Mouse (Mus musculus): ENCODE results near the gene Slc9a2. TPM values are rescaled to one million over a fixed set of nuclear protein-coding genes. Genes with fewer than 3 reads are reported as not detected.

Gene Slc9a2
- polyA plus RNA-seq, 1 experiment from 2014 or later = 0.19 TPM

- Histone ChIP-seq H3K9ac (no peak overlapping the region), H3K9me3 (no peaks in the 10 kb centered on the region), H3K4me1 (no peaks in the 10 kb centered on the region), H3K27me3 (replicated peaks) (no peaks in the 10 kb centered on the region), H3K27ac (replicated peaks) (no peak overlapping the region), H3K4me2 (no peak overlapping the region), H3K4me3 (no peak overlapping the region), H3K36me3 (no peaks in the 10 kb centered on the region)
- no peak for ATAC-seq (ENCODE audit: extremely low read depth, insufficient number of reproducible peaks, low FRiP score, low TSS enrichment)
- 72% methylated on average over 18 of the region's 18 CpGs for WGBS
These were observed 87.2 kb downstream of the Slc9a2 start for GRCm38 (mm10) chr1:40767588-40767987.

- no peak overlapping the region for H3K27ac ChIP-seq (replicated peaks)
- ATAC-seq (ENCODE audit: extremely low read depth, insufficient number of reproducible peaks, low FRiP score, low TSS enrichment) = no peak
- peaks cover 3% of the 10 kb centered on the region for H3K36me3 ChIP-seq
- H3K4me3 ChIP-seq = no peak overlapping the region
- no peaks in the 10 kb centered on the region for H3K4me1 ChIP-seq
- 24% methylated on average over 6 of the region's 6 CpGs for WGBS
- no peak overlapping the region for H3K4me2 ChIP-seq
- no peaks in the 10 kb centered on the region for H3K9me3 ChIP-seq
- H3K27me3 ChIP-seq (replicated peaks) = no peaks in the 10 kb centered on the region
- no peak overlapping the region for H3K9ac ChIP-seq
These were observed 88.2 kb downstream of the Slc9a2 start for GRCm38 (mm10) chr1:40768606-40769005.

- 64% methylated on average over 4 of the region's 4 CpGs for WGBS
- Histone ChIP-seq H3K27me3 (replicated peaks) (no peaks in the 10 kb centered on the region), H3K4me3 (no peak overlapping the region), H3K36me3 (peaks cover 11% of the 10 kb centered on the region), H3K9me3 (no peaks in the 10 kb centered on the region), H3K27ac (replicated peaks) (no peak overlapping the region), H3K4me1 (no peaks in the 10 kb centered on the region), H3K4me2 (no peak overlapping the region), H3K9ac (no peak overlapping the region)
- ATAC-seq (ENCODE audit: extremely low read depth, insufficient number of reproducible peaks, low FRiP score, low TSS enrichment) = no peak
These were observed 89.0 kb downstream of the Slc9a2 start for GRCm38 (mm10) chr1:40769331-40769894.

GRCm38 (mm10) chr1:40771196-40771970 lies 91.0 kb downstream of the Slc9a2 start:
- 71% methylated on average over 7 of the region's 7 CpGs for WGBS
- Histone ChIP-seq H3K9ac (no peak overlapping the region), H3K27me3 (replicated peaks) (no peaks in the 10 kb centered on the region), H3K4me1 (no peaks in the 10 kb centered on the region), H3K4me2 (no peak overlapping the region), H3K27ac (replicated peaks) (no peak overlapping the region), H3K4me3 (no peak overlapping the region), H3K36me3 (peaks cover 12% of the 10 kb centered on the region), H3K9me3 (no peaks in the 10 kb centered on the region)
- ATAC-seq (ENCODE audit: extremely low read depth, insufficient number of reproducible peaks, low FRiP score, low TSS enrichment) = no peak

- WGBS = 80% methylated on average over 5 of the region's 5 CpGs
- no peak for ATAC-seq (ENCODE audit: extremely low read depth, insufficient number of reproducible peaks, low FRiP score, low TSS enrichment)
These were observed 92.9 kb downstream of the Slc9a2 start for GRCm38 (mm10) chr1:40773234-40773633.

GRCm38 (mm10) chr1:40774040-40774439 lies 93.7 kb downstream of the Slc9a2 start:
- 82% methylated on average over 10 of the region's 10 CpGs for WGBS
- H3K4me2 ChIP-seq = no peak overlapping the region
- H3K36me3 ChIP-seq = peaks cover 25% of the 10 kb centered on the region
- H3K9ac ChIP-seq = no peak overlapping the region
- no peak overlapping the region for H3K27ac ChIP-seq (replicated peaks)
- H3K4me3 ChIP-seq = no peak overlapping the region
- ATAC-seq (ENCODE audit: extremely low read depth, insufficient number of reproducible peaks, low FRiP score, low TSS enrichment) = no peak
- H3K27me3 ChIP-seq (replicated peaks) = no peaks in the 10 kb centered on the region
- H3K4me1 ChIP-seq = no peaks in the 10 kb centered on the region
- peaks cover 7% of the 10 kb centered on the region for H3K9me3 ChIP-seq

More at GRCm38 (mm10) chr1:40773234-40773633, 92.9 kb downstream of the Slc9a2 start:
- Histone ChIP-seq H3K4me1 (no peaks in the 10 kb centered on the region), H3K4me3 (no peak overlapping the region), H3K4me2 (no peak overlapping the region), H3K9ac (no peak overlapping the region), H3K9me3 (no peaks in the 10 kb centered on the region), H3K36me3 (peaks cover 18% of the 10 kb centered on the region), H3K27ac (replicated peaks) (no peak overlapping the region), H3K27me3 (replicated peaks) (no peaks in the 10 kb centered on the region)

- Histone ChIP-seq H3K27ac (replicated peaks) (no peak overlapping the region), H3K4me2 (no peak overlapping the region), H3K4me1 (no peaks in the 10 kb centered on the region), H3K4me3 (no peak overlapping the region), H3K27me3 (replicated peaks) (no peaks in the 10 kb centered on the region), H3K9ac (no peak overlapping the region), H3K36me3 (peaks cover 46% of the 10 kb centered on the region), H3K9me3 (peaks cover 17% of the 10 kb centered on the region)
- 60% methylated on average over 2 of the region's 2 CpGs for WGBS
- ATAC-seq (ENCODE audit: extremely low read depth, insufficient number of reproducible peaks, low FRiP score, low TSS enrichment) = no peak
These were observed 95.7 kb downstream of the Slc9a2 start for GRCm38 (mm10) chr1:40776102-40776501.

GRCm38 (mm10) chr1:40776763-40777162 lies 96.4 kb downstream of the Slc9a2 start:
- WGBS = 72% methylated on average over 3 of the region's 3 CpGs
- Histone ChIP-seq H3K9me3 (peaks cover 17% of the 10 kb centered on the region), H3K9ac (no peak overlapping the region), H3K4me2 (no peak overlapping the region), H3K4me3 (no peak overlapping the region), H3K27ac (replicated peaks) (no peak overlapping the region), H3K4me1 (no peaks in the 10 kb centered on the region), H3K36me3 (peaks cover 48% of the 10 kb centered on the region), H3K27me3 (replicated peaks) (no peaks in the 10 kb centered on the region)
- ATAC-seq (ENCODE audit: extremely low read depth, insufficient number of reproducible peaks, low FRiP score, low TSS enrichment) = no peak

- WGBS = 89% methylated on average over 7 of the region's 7 CpGs
- H3K4me1 ChIP-seq = no peaks in the 10 kb centered on the region
- no peaks in the 10 kb centered on the region for H3K27me3 ChIP-seq (replicated peaks)
- ATAC-seq (ENCODE audit: extremely low read depth, insufficient number of reproducible peaks, low FRiP score, low TSS enrichment) = no peak
- peaks cover 44% of the 10 kb centered on the region for H3K36me3 ChIP-seq
- H3K27ac ChIP-seq (replicated peaks) = no peak overlapping the region
- H3K9ac ChIP-seq = no peak overlapping the region
- no peak overlapping the region for H3K4me3 ChIP-seq
- no peak overlapping the region for H3K4me2 ChIP-seq
- peaks cover 16% of the 10 kb centered on the region for H3K9me3 ChIP-seq
These were observed 103.1 kb downstream of the Slc9a2 start for GRCm38 (mm10) chr1:40783450-40783849.

- Histone ChIP-seq H3K4me3 (no peak overlapping the region), H3K27ac (replicated peaks) (no peak overlapping the region), H3K4me2 (no peak overlapping the region), H3K4me1 (no peaks in the 10 kb centered on the region), H3K27me3 (replicated peaks) (no peaks in the 10 kb centered on the region), H3K9ac (no peak overlapping the region), H3K9me3 (peaks cover 7% of the 10 kb centered on the region), H3K36me3 (peaks cover 35% of the 10 kb centered on the region)
- ATAC-seq (ENCODE audit: extremely low read depth, insufficient number of reproducible peaks, low FRiP score, low TSS enrichment) = no peak
- 79% methylated on average over 9 of the region's 9 CpGs for WGBS
These were observed 103.9 kb downstream of the Slc9a2 start for GRCm38 (mm10) chr1:40784306-40784705.

GRCm38 (mm10) chr1:40785876-40786445 lies 105.6 kb downstream of the Slc9a2 start:
- H3K9me3 ChIP-seq = no peaks in the 10 kb centered on the region
- no peak for ATAC-seq (ENCODE audit: extremely low read depth, insufficient number of reproducible peaks, low FRiP score, low TSS enrichment)
- peaks cover 19% of the 10 kb centered on the region for H3K36me3 ChIP-seq
- WGBS = 77% methylated on average over 11 of the region's 11 CpGs
- no peak overlapping the region for H3K27ac ChIP-seq (replicated peaks)
- no peak overlapping the region for H3K4me2 ChIP-seq
- peaks cover 9% of the 10 kb centered on the region; the same call in 1 of the 2 replicates for H3K4me1 ChIP-seq
- no peak overlapping the region for H3K9ac ChIP-seq
- H3K27me3 ChIP-seq (replicated peaks) = no peaks in the 10 kb centered on the region
- no peak overlapping the region for H3K4me3 ChIP-seq
